Mouse (Mus musculus): ENCODE data around the gene Hoxb5. TPM values are rescaled to one million over a fixed set of nuclear protein-coding genes. Genes with fewer than 3 reads are reported as not detected.

The Hoxb5 gene
- polyA plus RNA-seq, 1 experiment from 2014 or later = 10.2 TPM

- Histone ChIP-seq H3K4me3 (replicated peaks; ENCODE audit: low read depth, low read length) (no peak overlapping the region), H3K27me3 (ENCODE audit: insufficient read depth, low read length) (no peaks in the 10 kb centered on the region), H3K9ac (ENCODE audit: low read depth, low read length) (no peak overlapping the region), H3K27ac (no peak overlapping the region), H3K9me3 (replicated peaks; ENCODE audit: low read length) (no peaks in the 10 kb centered on the region), H3K4me1 (replicated peaks; ENCODE audit: insufficient read depth, low read length) (peaks cover 43% of the 10 kb centered on the region), H3K4me2 (ENCODE audit: low read length) (no peak overlapping the region), H3K36me3 (ENCODE audit: insufficient read depth, low read length) (peaks cover 3% of the 10 kb centered on the region; the same call in 1 of the 2 replicates)
- DNase-seq (ENCODE audit: low spot score) = no peak
- WGBS = 12% methylated on average over 2 of the region's 2 CpGs
- ATAC-seq (replicated peaks; ENCODE audit: low FRiP score, low read depth) = peak; percentile 26; the same call in 1 of the 2 replicates
- TF ChIP-seq CTCF (IDR thresholded peaks at IDR 0.05; ENCODE audit: low read depth) = no peak
Measured at GRCm38 (mm10) chr11:96259038-96259437, 44.1 kb upstream of the Hoxb5 start.

- H3K4me3 ChIP-seq (replicated peaks; ENCODE audit: low read depth, low read length) = no peak overlapping the region
- H3K27ac ChIP-seq = peak overlapping the region; percentile 60; the same call in 1 of the 2 replicates
- H3K4me1 ChIP-seq (replicated peaks; ENCODE audit: insufficient read depth, low read length) = peaks cover 45% of the 10 kb centered on the region
- WGBS = 4% methylated on average over 1 of the region's 1 CpGs
- H3K9me3 ChIP-seq (replicated peaks; ENCODE audit: low read length) = no peaks in the 10 kb centered on the region
- no peak overlapping the region for H3K4me2 ChIP-seq (ENCODE audit: low read length)
- no peak for DNase-seq (ENCODE audit: low spot score)
- peaks cover 6% of the 10 kb centered on the region; the same call in 1 of the 2 replicates for H3K36me3 ChIP-seq (ENCODE audit: insufficient read depth, low read length)
- ATAC-seq (replicated peaks; ENCODE audit: low FRiP score, low read depth) = no peak
- H3K27me3 ChIP-seq (ENCODE audit: insufficient read depth, low read length) = no peaks in the 10 kb centered on the region
- no peak overlapping the region for H3K9ac ChIP-seq (ENCODE audit: low read depth, low read length)
- TF ChIP-seq CTCF (IDR thresholded peaks at IDR 0.05; ENCODE audit: low read depth) = no peak
Measured at GRCm38 (mm10) chr11:96259511-96259910, 43.6 kb upstream of the Hoxb5 start.

- no peak overlapping the region for H3K9ac ChIP-seq (ENCODE audit: low read depth, low read length)
- no peak for TF ChIP-seq CTCF (IDR thresholded peaks at IDR 0.05; ENCODE audit: low read depth)
- no peaks in the 10 kb centered on the region for H3K27me3 ChIP-seq (ENCODE audit: insufficient read depth, low read length)
- no peak overlapping the region for H3K4me3 ChIP-seq (replicated peaks; ENCODE audit: low read depth, low read length)
- H3K4me1 ChIP-seq (replicated peaks; ENCODE audit: insufficient read depth, low read length) = peaks cover 40% of the 10 kb centered on the region
- H3K36me3 ChIP-seq (ENCODE audit: insufficient read depth, low read length) = peaks cover 12% of the 10 kb centered on the region; the same call in 1 of the 2 replicates
- ATAC-seq (replicated peaks; ENCODE audit: low FRiP score, low read depth) (no peak), DNase-seq (ENCODE audit: low spot score) (peak; percentile 76)
- H3K4me2 ChIP-seq (ENCODE audit: low read length) = peak overlapping the region; percentile 23
- H3K27ac ChIP-seq = peak overlapping the region; percentile 51; the same call in 1 of the 2 replicates
- no peaks in the 10 kb centered on the region for H3K9me3 ChIP-seq (replicated peaks; ENCODE audit: low read length)
- 10% methylated on average over 23 of the region's 23 CpGs for WGBS
Measured at GRCm38 (mm10) chr11:96260310-96260970, 42.7 kb upstream of the Hoxb5 start.

- Histone ChIP-seq H3K4me3 (replicated peaks; ENCODE audit: low read depth, low read length) (no peak overlapping the region), H3K9me3 (replicated peaks; ENCODE audit: low read length) (no peaks in the 10 kb centered on the region), H3K27me3 (ENCODE audit: insufficient read depth, low read length) (no peaks in the 10 kb centered on the region), H3K27ac (peak overlapping the region; percentile 47), H3K36me3 (ENCODE audit: insufficient read depth, low read length) (peaks cover 12% of the 10 kb centered on the region; the same call in 1 of the 2 replicates), H3K9ac (ENCODE audit: low read depth, low read length) (no peak overlapping the region), H3K4me1 (replicated peaks; ENCODE audit: insufficient read depth, low read length) (peaks cover 32% of the 10 kb centered on the region), H3K4me2 (ENCODE audit: low read length) (peak overlapping the region; percentile 41)
- 6% methylated on average over 24 of the region's 24 CpGs for WGBS
- peak; percentile 29; the same call in 1 of the 2 replicates for ATAC-seq (replicated peaks; ENCODE audit: low FRiP score, low read depth)
- DNase-seq (ENCODE audit: low spot score) = peak; percentile 94
- TF ChIP-seq CTCF (IDR thresholded peaks at IDR 0.05; ENCODE audit: low read depth) = peak; percentile 89
Measured at GRCm38 (mm10) chr11:96261323-96261890, 41.7 kb upstream of the Hoxb5 start.

- no peak for TF ChIP-seq CTCF (IDR thresholded peaks at IDR 0.05; ENCODE audit: low read depth)
- Histone ChIP-seq H3K4me1 (replicated peaks; ENCODE audit: insufficient read depth, low read length) (peaks cover 31% of the 10 kb centered on the region), H3K36me3 (ENCODE audit: insufficient read depth, low read length) (peaks cover 15% of the 10 kb centered on the region; the same call in 1 of the 2 replicates), H3K27ac (no peak overlapping the region), H3K4me3 (replicated peaks; ENCODE audit: low read depth, low read length) (no peak overlapping the region), H3K9me3 (replicated peaks; ENCODE audit: low read length) (no peaks in the 10 kb centered on the region), H3K4me2 (ENCODE audit: low read length) (no peak overlapping the region), H3K27me3 (ENCODE audit: insufficient read depth, low read length) (no peaks in the 10 kb centered on the region), H3K9ac (ENCODE audit: low read depth, low read length) (no peak overlapping the region)
- no peak for DNase-seq (ENCODE audit: low spot score)
- ATAC-seq (replicated peaks; ENCODE audit: low FRiP score, low read depth) = no peak
- WGBS = 44% methylated on average over 6 of the region's 6 CpGs
Measured at GRCm38 (mm10) chr11:96262262-96262830, 40.8 kb upstream of the Hoxb5 start.

- peaks cover 18% of the 10 kb centered on the region for H3K4me1 ChIP-seq (replicated peaks; ENCODE audit: insufficient read depth, low read length)
Measured at GRCm38 (mm10) chr11:96263636-96264389, 39.3 kb upstream of the Hoxb5 start.

More at GRCm38 (mm10) chr11:96263636-96264389, 39.3 kb upstream of the Hoxb5 start:
- no peak for TF ChIP-seq CTCF (IDR thresholded peaks at IDR 0.05; ENCODE audit: low read depth)
- peak overlapping the region; percentile 32; the same call in 1 of the 2 replicates for H3K27ac ChIP-seq
- H3K9me3 ChIP-seq (replicated peaks; ENCODE audit: low read length) = no peaks in the 10 kb centered on the region
- H3K4me2 ChIP-seq (ENCODE audit: low read length) = peak overlapping the region; percentile 31
- no peaks in the 10 kb centered on the region for H3K27me3 ChIP-seq (ENCODE audit: insufficient read depth, low read length)
- DNase-seq (ENCODE audit: low spot score) = no peak
- peak overlapping the region; percentile 36; the same call in 1 of the 2 replicates for H3K9ac ChIP-seq (ENCODE audit: low read depth, low read length)
- ATAC-seq (replicated peaks; ENCODE audit: low FRiP score, low read depth) = no peak
- 29% methylated on average over 33 of the region's 33 CpGs for WGBS
- peaks cover 17% of the 10 kb centered on the region; the same call in 1 of the 2 replicates for H3K36me3 ChIP-seq (ENCODE audit: insufficient read depth, low read length)
- H3K4me3 ChIP-seq (replicated peaks; ENCODE audit: low read depth, low read length) = no peak overlapping the region
